Mouse (Mus musculus): ENCODE results near the gene Cdkl1. TPM values are rescaled to one million over a fixed set of nuclear protein-coding genes. Genes with fewer than 3 reads are reported as not detected.

The Cdkl1 gene
- polyA plus RNA-seq, 2 experiments from 2014 or later, result not detected

GRCm38 (mm10) chr12:69744138-69744537 is 46.9 kb downstream of the Cdkl1 start:
- ATAC-seq, result no peak

GRCm38 (mm10) chr12:69741965-69742364 is 49.1 kb downstream of the Cdkl1 start:
- no peak for ATAC-seq

DNA sequence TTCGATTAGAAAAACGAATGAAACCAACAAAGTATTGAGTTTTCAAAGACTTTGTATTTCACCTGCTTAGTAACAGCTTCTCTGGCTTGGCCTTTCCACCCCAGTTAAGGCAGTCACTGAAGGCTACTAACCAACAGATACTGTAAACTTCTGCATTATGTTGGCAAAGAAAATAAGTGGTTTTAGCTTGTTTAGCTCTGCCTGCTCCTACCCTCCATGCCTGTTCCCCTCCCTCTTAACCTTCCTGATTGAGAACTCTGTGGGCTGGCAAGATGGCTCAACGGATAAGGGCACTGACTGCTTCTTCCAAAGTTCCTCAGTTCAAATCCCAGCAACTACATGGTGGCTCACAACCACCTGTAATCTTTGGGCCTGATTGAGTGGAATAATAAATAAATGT is 57.1 kb downstream of the Cdkl1 start:
- ATAC-seq, result peak; percentile 21

DNA sequence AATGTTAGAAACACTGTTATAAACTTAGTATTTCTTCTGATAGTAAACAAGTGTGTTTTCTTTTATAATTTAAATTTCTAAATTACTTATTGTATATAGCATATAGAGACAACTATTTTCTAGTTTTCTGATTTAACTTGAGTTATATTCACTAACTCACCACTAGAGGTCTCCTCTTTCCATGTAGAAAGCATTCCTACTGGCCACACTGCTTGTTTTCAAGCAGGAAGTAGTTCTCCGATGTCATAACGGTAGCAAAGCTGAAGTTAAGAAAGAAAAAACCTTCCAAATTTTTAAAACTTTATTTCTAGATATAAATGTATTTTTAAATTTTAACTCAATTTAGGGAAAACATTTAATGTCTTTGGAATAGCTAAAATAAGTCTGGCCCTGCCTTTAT is 57.5 kb downstream of the Cdkl1 start:
- ATAC-seq, result peak; percentile 99

DNA sequence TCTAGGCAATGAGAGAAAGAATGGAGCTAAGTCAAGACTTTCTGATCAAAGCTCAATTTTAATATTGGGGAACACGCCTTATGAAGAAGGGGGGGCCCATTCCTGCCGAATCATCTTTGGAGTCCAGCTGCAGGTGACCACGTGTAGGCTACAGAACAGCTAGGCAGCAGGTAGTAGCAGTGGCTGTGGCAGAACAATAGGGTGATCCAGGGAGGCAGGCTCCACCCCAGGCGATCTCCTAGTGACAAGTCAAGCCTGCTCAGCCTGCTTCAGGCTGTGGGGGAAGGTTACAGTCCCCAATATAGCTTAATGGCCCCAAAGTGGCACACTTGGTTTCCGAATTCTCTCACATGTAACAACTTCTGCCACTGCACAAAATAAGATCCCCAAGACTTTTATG is 58.8 kb downstream of the Cdkl1 start:
- ATAC-seq, result no peak

GRCm38 (mm10) chr12:69730306-69730705 is 60.8 kb downstream of the Cdkl1 start:
- no peak for ATAC-seq

DNA sequence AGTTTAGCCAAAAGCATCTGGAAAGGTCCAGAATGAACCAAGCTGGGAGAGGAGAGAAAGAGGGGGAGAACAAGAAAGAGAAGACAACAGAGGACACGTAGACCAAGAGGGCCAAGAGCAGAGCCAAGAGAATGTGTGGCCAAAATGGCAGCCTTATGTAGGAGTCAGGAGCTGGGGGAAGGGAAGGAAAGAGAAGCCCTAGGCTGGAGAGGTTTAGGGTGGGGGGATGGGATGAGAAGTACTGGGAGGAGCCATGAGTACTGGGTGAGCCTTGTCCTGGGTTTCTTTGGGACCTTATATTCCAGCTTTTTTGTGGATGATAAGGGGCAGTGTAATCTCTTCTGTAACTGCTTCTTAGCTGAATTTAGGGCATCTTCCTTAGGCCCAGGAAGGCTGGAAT is 61.8 kb downstream of the Cdkl1 start:
- ATAC-seq, result no peak

DNA sequence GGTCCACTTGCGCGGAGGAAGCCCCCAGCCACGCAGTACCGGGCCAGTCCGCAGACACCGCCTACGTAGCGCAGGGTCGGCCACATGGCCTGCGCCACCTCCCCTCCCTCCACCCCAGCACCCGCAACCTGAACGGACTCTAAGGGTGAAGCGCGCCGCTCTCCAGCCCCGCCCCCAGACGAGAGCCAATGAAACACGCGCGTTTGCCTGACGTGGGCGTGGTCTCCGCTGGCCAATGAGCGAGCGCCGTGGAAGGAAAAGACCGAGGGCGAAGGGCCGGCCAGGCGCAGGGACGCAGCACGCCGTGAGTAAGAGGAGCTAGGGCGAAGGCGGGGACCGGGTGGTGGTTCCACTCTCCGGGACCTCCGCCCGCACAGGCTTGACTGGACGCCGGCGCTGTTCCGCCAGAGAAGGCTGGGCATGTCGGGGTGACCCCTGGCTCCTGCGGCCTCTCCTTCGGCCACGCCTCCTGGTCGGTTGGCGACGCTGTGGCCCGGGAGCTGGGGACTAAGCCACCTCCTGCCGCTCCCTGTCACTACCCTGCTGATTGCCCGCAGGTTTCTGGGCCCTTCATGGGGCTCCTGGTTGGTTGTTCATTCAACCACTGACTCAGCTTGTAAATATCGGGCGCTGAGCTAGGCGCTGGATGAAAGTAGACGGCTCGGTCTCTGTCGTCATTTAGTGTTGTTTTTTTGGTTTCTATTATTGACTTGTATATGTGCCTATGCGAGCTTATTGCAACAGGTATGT is 66.2 kb downstream of the Cdkl1 start, which contains the start of the genes L2hgdh and Atp5s:
L2hgdh (minus strand) TSS at position 163 of the 750 bp plus-strand sequence.
Atp5s (plus strand) TSS at position 240 of the 750 bp plus-strand sequence.
- ATAC-seq, result peak; percentile 93

DNA sequence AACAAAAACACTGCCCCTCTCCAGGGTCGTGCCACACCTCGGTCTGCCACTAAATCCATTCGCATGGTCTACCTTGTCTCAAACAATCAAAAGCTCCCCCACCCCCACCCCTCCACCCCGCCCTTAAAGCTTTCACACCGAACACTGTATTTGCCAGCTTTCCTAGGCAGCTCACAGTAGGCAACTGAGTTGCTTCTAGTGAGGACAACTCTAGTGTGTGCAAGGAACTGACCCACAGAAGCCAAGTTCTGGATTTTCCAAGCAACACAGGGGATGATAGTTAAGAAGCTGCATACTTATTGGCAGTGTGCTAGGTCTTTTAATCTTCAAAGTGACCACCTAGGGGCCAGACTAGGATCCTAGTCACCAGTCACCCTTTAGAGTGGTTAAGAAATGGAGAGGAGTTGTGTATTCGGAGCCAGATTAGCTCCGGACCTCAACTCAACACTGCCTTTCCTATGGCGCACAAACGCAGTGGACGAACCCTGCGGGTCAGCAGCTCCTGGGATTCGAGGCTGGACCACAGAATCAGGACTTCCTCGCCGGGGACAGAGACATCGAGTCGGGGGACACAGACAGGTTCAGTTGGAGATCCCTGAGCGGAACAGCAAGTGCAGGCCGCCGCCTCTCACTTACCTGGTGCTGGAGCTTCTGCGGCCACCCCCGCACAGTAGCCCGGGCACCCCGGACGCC is 66.9 kb downstream of the Cdkl1 start:
- peak; percentile 2 for ATAC-seq

GRCm38 (mm10) chr12:69723376-69723775 is 67.7 kb downstream of the Cdkl1 start:
- no peak for ATAC-seq

DNA sequence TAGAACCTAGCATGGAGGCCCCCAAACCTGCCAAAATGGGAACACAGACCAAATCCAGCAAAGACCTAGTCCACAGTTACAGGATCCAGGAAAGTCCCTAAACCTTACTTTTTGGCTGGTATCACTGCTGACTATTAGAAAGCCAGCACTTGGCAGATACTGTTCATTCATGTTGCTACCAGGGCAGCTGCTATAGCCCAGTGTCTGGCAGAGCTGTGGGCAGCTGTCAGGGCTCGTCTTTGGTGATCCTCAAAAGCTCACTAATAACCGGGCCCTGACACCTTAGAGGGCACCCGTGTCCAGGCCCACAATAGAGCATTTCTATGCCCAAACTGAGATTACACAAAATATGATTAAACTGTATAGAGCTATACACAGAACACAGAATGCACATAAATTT is 68.2 kb downstream of the Cdkl1 start:
- no peak for ATAC-seq

DNA sequence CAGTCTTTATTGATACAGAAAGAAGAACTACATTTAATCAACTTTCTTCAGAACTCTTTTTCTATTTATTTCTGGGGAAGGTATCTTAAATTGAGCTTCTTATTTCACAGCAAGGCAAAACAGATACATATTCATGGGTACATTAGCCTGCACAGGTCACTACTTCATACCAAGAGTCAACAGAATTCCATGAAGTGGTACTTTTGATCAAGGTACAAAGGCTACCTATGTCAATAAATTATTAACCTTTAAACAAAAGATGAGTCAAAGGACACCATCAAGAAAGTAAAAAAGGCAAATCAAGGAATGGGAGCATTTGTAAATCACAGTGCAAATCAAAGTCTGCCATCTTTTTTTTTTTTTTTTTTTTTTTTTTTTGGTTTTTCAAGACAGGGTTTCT is 77.4 kb downstream of the Cdkl1 start:
- no peak for ATAC-seq

DNA sequence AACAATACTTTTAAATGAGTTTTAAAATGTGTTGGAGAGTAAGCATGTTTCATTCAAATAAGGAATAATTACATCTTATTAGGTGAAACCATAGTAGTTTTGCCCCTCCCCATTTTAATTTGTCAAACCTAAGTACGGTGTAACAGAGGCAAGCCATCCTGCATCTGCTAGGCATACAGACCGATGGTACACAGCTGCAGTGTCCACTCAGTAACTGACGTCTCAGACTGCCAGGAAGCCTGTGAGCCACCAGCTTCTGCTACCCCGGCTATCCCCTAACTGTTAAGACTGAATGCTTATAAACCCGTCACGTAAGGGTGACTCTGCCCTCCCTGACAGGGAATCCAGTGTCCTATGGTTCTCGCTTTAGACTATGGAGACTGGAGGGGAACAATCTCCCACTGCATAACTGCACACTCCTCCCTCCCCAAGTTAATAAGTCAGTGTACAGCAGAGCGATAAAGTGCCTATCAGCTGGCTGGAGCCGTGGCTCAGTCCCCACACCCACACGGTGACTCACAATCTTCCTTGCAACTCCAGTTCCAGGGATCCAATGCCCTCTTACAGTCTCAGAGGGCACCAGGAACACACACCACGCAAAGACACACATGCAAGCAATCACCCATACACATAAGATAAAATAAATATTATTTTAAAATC is 86.1 kb downstream of the Cdkl1 start:
- no peak for ATAC-seq

DNA sequence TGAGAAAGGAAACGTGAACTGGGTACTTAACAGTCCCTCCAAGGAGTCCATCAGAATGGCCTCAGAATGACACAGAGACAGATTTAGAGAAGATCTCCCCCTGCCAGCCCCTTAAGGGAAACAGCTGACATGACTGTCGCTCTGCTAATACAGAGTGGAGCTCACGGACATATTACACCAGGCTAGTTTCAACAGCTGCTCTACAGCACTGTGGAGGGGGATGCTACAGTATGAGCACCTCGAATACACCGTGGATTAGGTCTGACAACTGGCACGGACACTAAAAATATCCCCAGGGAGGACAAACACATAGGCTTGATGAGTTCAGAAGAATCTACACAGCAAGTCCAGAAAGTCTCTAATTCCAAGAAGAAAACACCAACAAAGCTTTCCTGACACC is 92.7 kb downstream of the Cdkl1 start:
- ATAC-seq, result no peak

Other genes with a start within 250 kb of the Cdkl1 start
- gene Vcpkmt, start 208.2 kb downstream of the Cdkl1 start, polyA plus RNA-seq (2017; shearing (Covaris generic)), result 10 to 100 TPM in 1 of 2 experiments, 1 to 10 TPM in 1; 9.5 to 11.7 TPM
- 10 to 100 TPM; 13.7 to 16.9 TPM for gene Sos2, start 109.4 kb downstream of the Cdkl1 start, polyA plus RNA-seq (2017; shearing (Covaris generic))
- 1 to 10 TPM; 3.1 TPM for gene L2hgdh, start 66.4 kb downstream of the Cdkl1 start, polyA plus RNA-seq (2017; shearing (Covaris generic))
- gene Atp5s, start 66.3 kb downstream of the Cdkl1 start, polyA plus RNA-seq (2017; shearing (Covaris generic)), result 10 to 100 TPM; 17.1 to 17.2 TPM
- 1 to 10 TPM in 1 of 2 experiments, under 1 TPM in 1; 0.31 to 1.2 TPM for gene Atl1, start 101.3 kb upstream of the Cdkl1 start, polyA plus RNA-seq (2017; shearing (Covaris generic))
- 1 to 10 TPM; 3.1 to 4.6 TPM for gene Map4k5, start 101.9 kb upstream of the Cdkl1 start, polyA plus RNA-seq (2017; shearing (Covaris generic))
- 1 to 10 TPM; 3.0 to 5.0 TPM for gene Sav1, start 195.7 kb upstream of the Cdkl1 start, polyA plus RNA-seq (2017; shearing (Covaris generic))

Measured in CD4-positive, CD25-positive, alpha-beta regulatory T cell, adult 4 months (primary cell).